Mouse (Mus musculus): ENCODE data around the gene Vmn1r78. TPM values are rescaled to one million over a fixed set of nuclear protein-coding genes. Genes with fewer than 3 reads are reported as not detected.

The Vmn1r78 gene
- total and polyA plus RNA-seq, 3 experiments, result not detected

Other genes starting within 250 kb of the Vmn1r78 start
- gene Vmn1r76, start 212.0 kb upstream of the Vmn1r78 start, total RNA-seq (2012; rRNA removed), result not detected in 2 replicates
- not detected in 2 replicates for gene Vmn1r76, start 212.0 kb upstream of the Vmn1r78 start, total RNA-seq (2014; rRNA removed)
- gene Vmn1r76, start 212.0 kb upstream of the Vmn1r78 start, polyA plus RNA-seq (2012; ENCODE audit: insufficient read length, low read depth), result 0.03 TPM in 1 of 2 replicates, not detected in the other
- not detected in 2 replicates for gene Vmn1r77, start 113.5 kb upstream of the Vmn1r78 start, total RNA-seq (2012; rRNA removed)
- not detected in 2 replicates for gene Vmn1r77, start 113.5 kb upstream of the Vmn1r78 start, total RNA-seq (2014; rRNA removed)
- not detected in 2 replicates for gene Vmn1r77, start 113.5 kb upstream of the Vmn1r78 start, polyA plus RNA-seq (2012; ENCODE audit: insufficient read length, low read depth)
- gene Vmn1r79, start 21.0 kb downstream of the Vmn1r78 start, total RNA-seq (2012; rRNA removed), result not detected in 2 replicates
- not detected in 2 replicates for gene Vmn1r79, start 21.0 kb downstream of the Vmn1r78 start, total RNA-seq (2014; rRNA removed)
- not detected in 2 replicates for gene Vmn1r79, start 21.0 kb downstream of the Vmn1r78 start, polyA plus RNA-seq (2012; ENCODE audit: insufficient read length, low read depth)
- not detected in 2 replicates for gene Vmn1r80, start 39.0 kb downstream of the Vmn1r78 start, total RNA-seq (2012; rRNA removed)
- not detected in 2 replicates for gene Vmn1r80, start 39.0 kb downstream of the Vmn1r78 start, total RNA-seq (2014; rRNA removed)
- gene Vmn1r80, start 39.0 kb downstream of the Vmn1r78 start, polyA plus RNA-seq (2012; ENCODE audit: insufficient read length, low read depth), result not detected in 2 replicates
- gene Vmn1r81, start 118.0 kb downstream of the Vmn1r78 start, total RNA-seq (2012; rRNA removed), result not detected in 2 replicates
- gene Vmn1r81, start 118.0 kb downstream of the Vmn1r78 start, total RNA-seq (2014; rRNA removed), result not detected in 2 replicates
- not detected in 2 replicates for gene Vmn1r81, start 118.0 kb downstream of the Vmn1r78 start, polyA plus RNA-seq (2012; ENCODE audit: insufficient read length, low read depth)
- not detected in 2 replicates for gene Vmn1r82, start 150.2 kb downstream of the Vmn1r78 start, total RNA-seq (2012; rRNA removed)
- gene Vmn1r82, start 150.2 kb downstream of the Vmn1r78 start, total RNA-seq (2014; rRNA removed), result not detected in 2 replicates
- gene Vmn1r82, start 150.2 kb downstream of the Vmn1r78 start, polyA plus RNA-seq (2012; ENCODE audit: insufficient read length, low read depth), result not detected in 2 replicates
- not detected in 2 replicates for gene Vmn1r83, start 179.2 kb downstream of the Vmn1r78 start, total RNA-seq (2012; rRNA removed)
- gene Vmn1r83, start 179.2 kb downstream of the Vmn1r78 start, total RNA-seq (2014; rRNA removed), result not detected in 2 replicates
- gene Vmn1r83, start 179.2 kb downstream of the Vmn1r78 start, polyA plus RNA-seq (2012; ENCODE audit: insufficient read length, low read depth), result not detected in 2 replicates
- gene Vmn1r84, start 219.0 kb downstream of the Vmn1r78 start, total RNA-seq (2012; rRNA removed), result not detected in 2 replicates
- not detected in 2 replicates for gene Vmn1r84, start 219.0 kb downstream of the Vmn1r78 start, total RNA-seq (2014; rRNA removed)
- gene Vmn1r84, start 219.0 kb downstream of the Vmn1r78 start, polyA plus RNA-seq (2012; ENCODE audit: insufficient read length, low read depth), result not detected in 2 replicates